Mouse (Mus musculus) Muller cell, postnatal 12 days (primary cell): ENCODE results near the gene Dab2.

Experiments used
- DNase-seq: peaks from one replicate; pipeline ENCODE4 v3.0.0-alpha.2; 2015; ENCODE audit errors: inconsistent ontology term

The Dab2 gene

DNA sequence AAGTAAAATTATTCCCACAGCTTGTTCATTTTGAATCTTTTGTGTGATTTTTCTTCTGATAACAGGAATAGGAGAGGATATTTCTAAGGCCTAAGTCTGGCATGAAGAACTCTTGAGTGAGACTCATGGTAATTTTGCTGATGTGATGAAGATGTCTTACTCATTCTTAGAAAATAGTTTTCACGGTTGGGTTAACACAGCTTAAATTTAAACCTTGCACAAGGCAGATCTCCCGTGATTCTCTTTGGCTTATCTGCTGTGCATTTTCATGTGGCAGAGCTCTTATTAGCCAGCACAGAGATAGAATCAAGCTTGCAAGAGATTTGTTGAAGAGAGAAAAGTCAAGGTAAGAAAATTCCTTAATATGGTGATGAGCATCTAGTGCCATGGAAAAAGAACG lies at the start of gene Dab2:
TSS of gene Dab2 (plus strand) at position 235 of the 400 bp plus-strand sequence.
- DNase-seq: no peak

DNA sequence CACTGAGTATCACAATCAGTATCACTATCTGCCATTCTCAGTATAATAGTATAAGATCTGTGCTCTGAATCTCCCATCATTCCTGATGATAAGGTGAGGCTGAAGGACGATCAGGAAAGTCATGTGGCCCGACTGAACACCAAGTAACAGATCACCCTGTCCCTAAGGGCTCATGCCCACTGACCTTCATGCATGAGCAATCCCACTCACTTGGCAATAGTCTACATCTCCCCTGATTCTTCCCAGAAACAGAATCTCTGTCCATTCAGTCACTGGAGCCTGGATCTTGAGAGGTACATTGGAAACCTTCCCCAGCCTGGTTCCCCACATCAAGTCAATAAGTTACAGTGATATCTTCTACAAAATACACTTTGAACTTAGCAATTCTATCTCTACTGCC lies 46.1 kb upstream of the Dab2 start:
- no peak for DNase-seq

- no peak for DNase-seq
Measured at GRCm38 (mm10) chr15:6254383-6254782, 45.2 kb upstream of the Dab2 start.

DNA sequence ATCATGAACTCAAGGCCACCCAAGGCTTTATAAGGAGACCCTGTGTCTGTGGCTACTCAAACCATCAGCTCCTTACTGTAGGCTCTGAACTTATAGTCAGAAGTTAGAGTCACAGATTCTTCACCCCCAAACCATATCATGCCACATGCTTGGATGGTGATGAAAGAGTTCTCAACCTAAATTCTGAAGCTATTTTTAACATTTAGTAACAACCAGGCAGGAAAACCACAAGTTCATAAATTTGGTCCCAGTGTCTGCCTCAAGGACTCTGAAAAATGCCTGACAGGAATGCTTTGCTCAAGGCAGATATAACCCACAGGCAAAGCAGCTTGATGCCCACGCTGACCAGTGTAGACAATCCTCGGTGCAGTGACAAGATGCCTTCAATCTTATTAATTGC lies 42.5 kb upstream of the Dab2 start:
- no peak for DNase-seq

GRCm38 (mm10) chr15:6259957-6260740 lies 39.4 kb upstream of the Dab2 start:
- DNase-seq: no peak

GRCm38 (mm10) chr15:6260741-6261430 lies 38.7 kb upstream of the Dab2 start:
- no peak for DNase-seq

DNA sequence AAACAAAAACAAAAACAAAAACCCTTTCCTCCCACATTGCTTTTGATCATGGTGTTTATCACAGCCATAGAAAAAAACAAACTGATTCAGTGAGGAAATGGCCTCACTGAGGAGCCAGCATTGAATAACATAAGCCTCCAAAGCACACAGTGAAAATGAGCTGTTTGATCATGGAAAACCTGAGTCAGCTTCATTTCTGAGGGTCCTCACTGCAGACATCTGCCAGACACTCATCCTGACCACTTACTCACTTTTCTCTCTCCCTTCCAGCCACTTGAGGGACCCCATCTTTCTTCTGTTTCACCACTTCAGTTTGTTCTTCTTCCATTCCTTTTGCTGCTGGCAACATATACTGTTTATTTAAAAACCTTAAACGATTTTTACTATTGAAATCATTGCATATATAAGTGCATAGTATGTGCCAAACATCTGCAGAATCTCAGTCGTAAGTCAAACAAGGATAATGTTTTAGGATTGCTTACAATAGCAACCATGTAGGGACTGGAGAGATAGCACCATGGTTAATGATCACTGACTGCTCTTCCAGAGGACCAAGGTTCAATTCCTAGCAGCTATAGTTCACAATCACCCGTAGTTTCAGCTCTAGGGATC lies 32.3 kb upstream of the Dab2 start:
- DNase-seq: no peak

DNA sequence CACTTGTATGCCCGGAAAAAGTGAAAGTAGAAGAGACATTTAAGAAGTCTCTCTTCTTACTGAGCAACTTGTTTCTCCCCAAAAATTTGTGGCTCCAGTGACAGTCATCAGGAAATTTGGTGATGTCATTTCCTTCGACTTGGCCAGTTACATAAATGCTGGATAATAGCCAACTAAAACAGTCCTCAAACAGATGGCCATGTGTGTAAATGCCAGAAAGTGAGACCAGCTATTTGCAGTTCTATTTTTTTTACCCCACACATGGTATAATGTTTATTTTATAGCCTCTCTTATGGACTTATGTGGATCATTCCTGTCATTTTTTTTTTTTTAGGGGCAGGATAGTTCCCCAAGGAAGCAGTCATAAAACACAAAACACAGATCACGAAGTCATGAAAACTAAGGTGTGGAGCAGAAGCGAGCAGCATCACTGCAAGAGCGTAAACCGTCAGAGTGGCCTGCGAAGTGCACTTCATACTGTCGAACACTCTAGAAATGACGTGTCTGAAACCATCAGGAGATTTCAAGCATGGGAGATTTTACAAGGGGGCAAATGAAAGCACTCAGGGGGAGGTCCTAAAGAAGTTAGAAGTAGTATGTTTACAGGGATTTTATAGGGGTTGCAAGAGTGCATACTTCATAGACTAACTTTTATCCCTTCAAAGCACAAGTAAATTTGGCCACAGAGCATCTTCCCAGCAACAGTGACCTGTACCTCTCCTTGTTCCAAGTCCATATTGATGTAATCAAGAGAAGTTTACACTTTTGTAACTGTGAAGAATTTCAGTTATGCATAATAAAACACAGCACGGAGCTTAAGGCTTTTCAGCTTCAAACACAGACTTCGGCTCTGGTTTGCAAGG lies 20.8 kb upstream of the Dab2 start:
- DNase-seq: no peak

GRCm38 (mm10) chr15:6280021-6280451 lies 19.6 kb upstream of the Dab2 start:
- DNase-seq: peak; percentile 28

DNA sequence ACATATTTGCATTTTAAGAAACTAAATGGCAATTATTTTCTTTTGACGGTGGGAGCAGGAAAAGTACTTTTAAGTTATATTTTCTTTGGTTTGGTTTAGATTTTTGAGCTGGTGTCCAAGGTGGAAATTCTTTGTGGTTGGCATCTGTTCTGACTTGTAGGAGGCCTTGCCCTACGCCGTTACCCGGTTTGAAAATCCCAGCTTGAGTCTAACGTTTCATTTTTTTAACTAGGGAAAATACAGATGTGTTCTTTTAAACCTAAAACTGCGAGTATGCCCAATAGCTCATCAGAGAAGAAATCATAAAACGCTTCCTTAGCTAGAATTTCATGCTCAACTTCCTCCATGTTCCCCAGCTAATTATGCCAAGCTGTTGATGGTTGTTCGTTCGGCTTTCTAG lies 16.3 kb upstream of the Dab2 start:
- no peak for DNase-seq

- DNase-seq: no peak
Measured at GRCm38 (mm10) chr15:6296071-6296470, 3.5 kb upstream of the Dab2 start.

DNA sequence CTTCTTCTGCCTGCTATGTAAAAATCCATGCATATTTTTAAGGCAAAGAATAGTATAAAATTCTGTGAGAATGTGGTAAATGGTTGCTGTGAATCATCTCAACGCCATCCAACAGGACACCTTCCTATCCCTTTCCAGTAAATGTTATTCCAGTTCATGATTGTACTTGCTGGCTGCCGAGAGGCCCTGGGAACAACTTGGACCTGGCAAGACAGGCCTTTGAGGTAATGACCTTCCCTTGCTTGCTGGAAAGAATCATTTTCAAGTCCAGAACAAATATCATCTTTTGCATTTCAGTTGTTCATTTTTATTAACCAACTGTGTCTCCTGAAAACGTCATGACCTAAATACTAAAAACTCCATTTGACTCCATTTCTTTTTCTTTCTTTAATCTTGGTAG lies 862 bp upstream of the Dab2 start:
- no peak for DNase-seq

DNA sequence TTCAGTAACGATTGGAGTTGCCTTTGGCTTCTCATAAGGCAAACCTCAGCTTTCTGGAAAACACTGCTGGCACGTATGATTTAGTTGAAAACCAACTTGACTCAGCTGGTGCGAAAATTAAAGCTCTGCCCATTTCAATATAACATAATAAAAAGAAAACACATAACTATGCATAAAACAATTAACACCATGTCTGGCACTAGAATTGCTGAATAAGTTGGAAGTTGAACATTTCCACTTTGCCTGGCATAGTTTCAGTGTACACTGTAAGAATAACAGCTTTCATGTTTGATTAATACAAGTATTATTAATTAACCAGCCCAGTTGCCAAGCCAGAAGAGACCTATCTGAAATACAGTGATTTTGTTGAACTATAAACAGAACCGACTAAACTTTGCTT lies 2.6 kb downstream of the Dab2 start:
- no peak for DNase-seq

DNA sequence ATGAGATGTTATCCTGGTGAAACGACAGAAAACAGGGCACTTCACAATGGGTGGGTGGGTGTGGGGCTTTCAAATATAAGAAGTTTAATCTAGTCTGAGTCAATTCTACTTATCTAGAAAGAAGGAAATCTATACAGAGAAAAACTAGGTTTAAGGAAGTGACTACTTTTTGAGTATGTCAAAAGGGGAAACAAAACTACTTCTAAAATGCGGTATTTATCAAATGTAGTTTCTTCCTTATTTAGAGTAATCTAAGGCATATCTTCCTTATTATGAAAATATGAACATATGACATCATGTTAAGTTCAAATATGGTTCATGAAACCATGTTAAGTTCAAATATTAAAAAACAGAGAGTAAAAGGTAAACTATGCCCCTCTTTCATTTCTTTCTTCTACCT lies 4.2 kb downstream of the Dab2 start:
- no peak for DNase-seq

GRCm38 (mm10) chr15:6309633-6310032 lies 10.0 kb downstream of the Dab2 start:
- no peak for DNase-seq

- no peak for DNase-seq
Measured at GRCm38 (mm10) chr15:6310417-6310816, 10.8 kb downstream of the Dab2 start.

DNA sequence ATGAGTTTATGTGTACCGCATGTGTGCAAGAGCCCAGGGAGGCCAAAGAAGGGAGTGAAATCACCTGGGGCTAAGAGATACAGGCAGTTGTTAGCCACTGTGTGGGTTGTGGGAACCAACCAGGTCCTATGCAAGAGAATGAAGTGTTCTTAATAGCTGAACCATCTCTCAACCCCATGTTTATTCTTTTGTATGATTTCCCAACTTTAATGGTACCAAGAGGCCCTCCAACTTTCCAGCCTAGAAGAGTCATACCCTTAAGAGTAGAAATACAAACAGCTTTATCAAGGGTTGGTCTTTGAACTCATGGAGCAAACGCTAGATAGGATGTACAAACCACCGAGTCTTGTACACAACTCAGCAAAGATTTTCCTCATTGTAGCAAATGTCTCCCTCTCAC lies 12.8 kb downstream of the Dab2 start:
- no peak for DNase-seq

GRCm38 (mm10) chr15:6319352-6319751 lies 19.8 kb downstream of the Dab2 start:
- no peak for DNase-seq

DNA sequence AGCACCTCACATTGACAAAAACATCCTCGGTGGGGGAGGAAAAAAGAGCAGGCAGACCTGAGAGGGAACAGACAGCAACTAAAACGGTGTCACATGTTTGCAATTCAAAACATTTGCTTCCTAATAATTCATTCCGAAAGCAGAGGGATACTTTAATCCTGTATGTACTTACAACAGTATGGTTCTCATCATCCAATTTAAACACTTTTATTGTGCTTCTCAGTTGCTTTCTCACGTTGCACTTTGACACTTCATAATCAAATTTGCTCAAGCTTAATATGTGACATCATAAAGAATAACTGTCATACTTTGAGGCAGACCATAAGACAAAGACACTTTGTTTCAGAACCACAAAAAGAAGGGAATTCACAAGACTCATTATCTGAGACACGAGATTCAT lies 20.9 kb downstream of the Dab2 start:
- peak; percentile 18 for DNase-seq

GRCm38 (mm10) chr15:6321263-6321662 lies 21.7 kb downstream of the Dab2 start:
- no peak for DNase-seq

DNA sequence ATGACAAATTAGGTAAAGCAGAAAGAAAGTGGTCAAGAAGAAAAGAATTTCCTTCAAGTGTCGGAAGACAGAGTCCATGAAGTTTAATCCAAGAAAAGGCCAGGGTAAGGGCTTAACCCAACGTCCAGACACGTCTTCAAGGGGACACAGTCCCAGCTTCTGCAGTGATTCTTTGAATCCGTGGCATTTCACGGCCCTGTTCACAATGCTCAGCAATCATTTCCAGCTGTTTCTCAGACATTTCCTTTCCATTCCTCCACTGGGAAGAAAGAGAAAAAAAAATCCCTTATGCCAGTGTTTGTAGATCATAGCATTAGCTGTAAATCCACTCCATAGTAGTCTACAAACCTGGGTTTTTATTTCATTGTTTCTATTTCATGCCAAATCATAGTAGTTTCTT lies 22.7 kb downstream of the Dab2 start:
- DNase-seq: no peak

- DNase-seq: no peak
Measured at GRCm38 (mm10) chr15:6323577-6323976, 24.0 kb downstream of the Dab2 start.
